21 mouse cellular contexts compared by ENCODE assay signal in genomic region chr5:77080761-77081160, GRCm38 (mm10). TPM values are rescaled to one million over a fixed set of nuclear protein-coding genes. Genes with fewer than 3 reads are reported as not detected.
DNase-seq lines count a peak whose midpoint lies in the region; ATAC-seq and TF ChIP-seq lines count a peak whose summit lies in the region.
"Had no signal": no experiment of that assay in that cellular context is flagged by ENCODE, and none has a peak within 500 bp of the region (broad histone marks: within the 10 kb centered on the region; RNA-seq: fewer than 3 reads in every experiment).

No protein-coding gene starts in this region.

- H3K4me3 ChIP-seq in limb, embryonic 13.5 days: no peak overlapping the region
- H3K4me3 ChIP-seq in limb, embryonic 10.5 days: no peak overlapping the region
- no peak overlapping the region for H3K4me3 ChIP-seq in limb, embryonic 14.5 days (replicated peaks; ENCODE audit: low read length)
- H3K4me3 ChIP-seq: hindbrain, embryonic 12.5 days; midbrain, embryonic 13.5 days; neural tube, embryonic 13.5 days had no signal

- TF ChIP-seq POLR2A in limb, embryonic 14.5 days (IDR thresholded peaks at IDR 0.05; ENCODE audit: borderline replicate concordance, extremely low read depth, insufficient read depth, insufficient read length): no peak

- no peak for DNase-seq in limb, embryonic 10.5 days (ENCODE audit: low spot score)
- DNase-seq in NIH3T3 (ENCODE audit: low read depth): peak; percentile 88
- DNase-seq in fibroblast of lung, adult 2 months (ENCODE audit: low read depth): peak; percentile 96
- DNase-seq in limb, embryonic 14.5 days (ENCODE audit: low spot score): peak; percentile 75
- no peak for DNase-seq in spleen, adult 18-20 months
- no peak for DNase-seq in thymus, postnatal 10 days (ENCODE audit: low spot score in 2 of 2)
- DNase-seq: adrenal gland, postnatal 14 days; cerebellum, adult 11-12 months; cerebellum, postnatal 25 days; heart, postnatal 10 days; kidney, adult 18-20 months; liver, postnatal 0 days; lung, postnatal 10 days; thymus, postnatal 36 days had no signal

- no peak overlapping the region for H3K27ac ChIP-seq in limb, embryonic 13.5 days
- no peak overlapping the region for H3K27ac ChIP-seq in limb, embryonic 10.5 days
- no peak overlapping the region for H3K27ac ChIP-seq in limb, embryonic 14.5 days (replicated peaks; ENCODE audit: low read depth, low read length)
- H3K27ac ChIP-seq: hindbrain, embryonic 12.5 days; kidney, postnatal 0 days; midbrain, embryonic 13.5 days; neural tube, embryonic 13.5 days had no signal

- H3K27me3 ChIP-seq in limb, embryonic 13.5 days: no peaks in the 10 kb centered on the region
- H3K27me3 ChIP-seq in limb, embryonic 10.5 days (ENCODE audit: low read depth, poor library complexity, severe bottlenecking): no peaks in the 10 kb centered on the region
- H3K27me3 ChIP-seq in limb, embryonic 14.5 days (ENCODE audit: control insufficient read depth, insufficient read depth, low read length): no peaks in the 10 kb centered on the region
- H3K27me3 ChIP-seq: hindbrain, embryonic 12.5 days; midbrain, embryonic 13.5 days; neural tube, embryonic 13.5 days had no signal

- H3K9me3 ChIP-seq in limb, embryonic 13.5 days: no peaks in the 10 kb centered on the region
- no peaks in the 10 kb centered on the region for H3K9me3 ChIP-seq in limb, embryonic 10.5 days (replicated peaks)
- H3K9me3 ChIP-seq in limb, embryonic 14.5 days (ENCODE audit: control insufficient read depth, low read length): no peaks in the 10 kb centered on the region
- H3K9me3 ChIP-seq: midbrain, embryonic 13.5 days; neural tube, embryonic 13.5 days had no signal

- no peaks in the 10 kb centered on the region for H3K4me1 ChIP-seq in limb, embryonic 13.5 days
- no peaks in the 10 kb centered on the region for H3K4me1 ChIP-seq in limb, embryonic 10.5 days
- no peaks in the 10 kb centered on the region for H3K4me1 ChIP-seq in limb, embryonic 14.5 days (ENCODE audit: control insufficient read depth, insufficient read depth, low read length)
- H3K4me1 ChIP-seq: hindbrain, embryonic 12.5 days; midbrain, embryonic 13.5 days; neural tube, embryonic 13.5 days had no signal

- H3K36me3 ChIP-seq in limb, embryonic 13.5 days: no peaks in the 10 kb centered on the region
- no peaks in the 10 kb centered on the region for H3K36me3 ChIP-seq in limb, embryonic 10.5 days
- H3K36me3 ChIP-seq in limb, embryonic 14.5 days (ENCODE audit: control insufficient read depth, insufficient read depth, low read length): no peaks in the 10 kb centered on the region
- H3K36me3 ChIP-seq: hindbrain, embryonic 12.5 days; midbrain, embryonic 13.5 days; neural tube, embryonic 13.5 days had no signal

- WGBS in limb, embryonic 13.5 days: 68% methylated on average over 4 of the region's 4 CpGs
- WGBS in limb, embryonic 10.5 days: 94% methylated on average over 4 of the region's 4 CpGs
- WGBS in limb, embryonic 14.5 days: 62% methylated on average over 4 of the region's 4 CpGs

- no peak overlapping the region for H3K4me2 ChIP-seq in limb, embryonic 13.5 days (replicated peaks)
- H3K4me2 ChIP-seq in limb, embryonic 14.5 days (replicated peaks; ENCODE audit: low read depth, low read length, severe bottlenecking): no peak overlapping the region
- H3K4me2 ChIP-seq: heart, embryonic 11.5 days; hindbrain, embryonic 12.5 days; midbrain, embryonic 13.5 days; neural tube, embryonic 13.5 days had no signal

- peak; percentile 61; the same call in 1 of the 2 replicates for ATAC-seq in limb, embryonic 13.5 days (ENCODE audit: low FRiP score, low read depth)
- ATAC-seq in limb, embryonic 14.5 days (ENCODE audit: low FRiP score, low read depth): peak; percentile 74
- ATAC-seq: forebrain, embryonic 16.5 days; liver, postnatal 0 days; midbrain, embryonic 13.5 days had no signal

- H3K9ac ChIP-seq in limb, embryonic 13.5 days: no peak overlapping the region
- no peak overlapping the region for H3K9ac ChIP-seq in limb, embryonic 14.5 days (ENCODE audit: low read depth, low read length, severe bottlenecking)
- H3K9ac ChIP-seq: hindbrain, embryonic 12.5 days; liver, postnatal 0 days; midbrain, embryonic 13.5 days; neural tube, embryonic 13.5 days had no signal

RNA-seq across cellular contexts. Expression of gene Hopx, which starts 34.2 kb away (rescaled TPM):
- polyA plus RNA-seq in limb, embryonic 13.5 days (2015; fragmentation: Nextera tagmentation; extraction: Ambion mirVana): 0.45 and 0.68 TPM in 2 replicates
- polyA plus RNA-seq in limb, embryonic 10.5 days (2016; fragmentation: Nextera tagmentation; extraction: Ambion mirVana): not detected in 2 replicates
- polyA plus RNA-seq in limb, embryonic 14.5 days (2012; rRNA removed): 12.2 and 13.2 TPM in 2 replicates
- polyA plus RNA-seq in limb, embryonic 14.5 days (2014; fragmentation: Nextera tagmentation; extraction: Ambion mirVana): 1.9 and 2.5 TPM in 2 replicates

Comparison
In these comparisons a context has a peak if more than half of its experiments do, and no peak if none do; other contexts are left out.
1. DNase-seq: peak in NIH3T3 (single experiment), fibroblast of lung, adult 2 months (single experiment) and limb, embryonic 14.5 days (single experiment); none in limb, embryonic 10.5 days (single experiment), spleen, adult 18-20 months (0 of 2) and thymus, postnatal 10 days (0 of 2).